Mouse (Mus musculus): ENCODE data around the gene Pagr1a.

DNA sequence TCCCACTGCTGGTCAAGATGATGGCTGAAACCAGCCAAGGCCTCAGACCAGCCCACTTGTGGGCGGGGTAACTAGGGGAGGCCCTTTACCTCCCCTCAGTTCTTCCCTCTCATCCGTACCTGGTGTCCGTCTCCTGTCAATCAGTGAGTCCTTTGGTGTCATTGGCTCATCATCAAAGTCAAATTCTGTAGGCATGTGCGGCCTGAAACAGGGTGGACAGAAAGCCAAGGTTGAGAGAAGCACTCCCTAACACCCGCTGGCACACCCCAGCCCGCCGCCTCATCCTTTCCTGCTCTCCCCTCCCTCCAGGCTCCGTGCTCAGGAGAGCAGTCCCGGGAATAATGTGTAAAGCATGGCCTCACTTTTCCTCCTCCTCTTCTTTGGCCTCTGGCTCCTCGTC is 1.1 kb downstream of the Pagr1a start:
- TF ChIP-seq POLR2A (IDR thresholded peaks at IDR 0.05; ENCODE audit: borderline replicate concordance, insufficient read depth, low read length), result peak; percentile 23; the same call in 1 of the 2 replicates
- TF ChIP-seq CTCF (IDR thresholded peaks at IDR 0.05; ENCODE audit: borderline replicate concordance, insufficient read depth, low read depth, low read length), result no peak
